Mouse (Mus musculus): ENCODE results near the gene Catsperg1.

DNA sequence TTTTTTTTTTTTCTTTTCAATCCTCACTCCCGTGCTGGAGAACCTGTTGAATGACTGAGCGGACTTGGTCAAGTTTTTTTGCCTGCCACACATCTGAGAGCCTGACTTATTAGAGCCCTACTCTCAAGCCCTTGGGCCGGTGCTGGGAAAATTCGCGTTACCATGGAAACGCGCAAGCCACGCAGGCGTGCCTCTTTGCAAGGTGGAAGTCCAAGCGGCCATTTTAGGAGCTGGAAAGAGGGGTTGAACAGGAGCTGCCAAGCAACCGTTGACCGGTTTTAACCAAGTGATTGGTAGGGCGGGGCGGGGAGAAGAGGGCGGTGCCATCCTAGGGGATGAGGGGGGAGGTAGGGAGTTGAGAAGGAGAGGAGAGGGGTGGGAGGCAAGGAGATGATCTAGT lies 1.0 kb upstream of the Catsperg1 start:
- TF ChIP-seq POLR2A (IDR thresholded peaks at IDR 0.05; ENCODE audit: control insufficient read depth, low read depth, low read length) (peak; percentile 28; the same call in 1 of the 2 replicates), CTCF (IDR thresholded peaks at IDR 0.05; ENCODE audit: control insufficient read depth, insufficient read depth, insufficient replicate concordance, low read depth, low read length) (no peak)
